Mouse (Mus musculus) left cerebral cortex, adult 8-10 months (tissue): Measurements from ENCODE around the gene Zfand3. TPM values are rescaled to one million over a fixed set of nuclear protein-coding genes. Genes with fewer than 3 reads are reported as not detected.
A peak's percentile ranks its signal among the peaks of the same experiment; 100 is the strongest.

Experiments
- DNase-seq, 2 experiments: peaks; one replicate each; pipeline ENCODE4 v3.0.0; 2022; ENCODE audit warnings: low spot score in 2 of 2
- total RNA-seq, 4 experiments: library from RNA; stranded (reverse); gene quantifications; 2 replicates each; pipeline ENCODE4 v1.2.4; 2022

Gene Zfand3
- total RNA-seq, 4 experiments from 2014 or later = 96.1 to 103 (median 100) TPM

DNA sequence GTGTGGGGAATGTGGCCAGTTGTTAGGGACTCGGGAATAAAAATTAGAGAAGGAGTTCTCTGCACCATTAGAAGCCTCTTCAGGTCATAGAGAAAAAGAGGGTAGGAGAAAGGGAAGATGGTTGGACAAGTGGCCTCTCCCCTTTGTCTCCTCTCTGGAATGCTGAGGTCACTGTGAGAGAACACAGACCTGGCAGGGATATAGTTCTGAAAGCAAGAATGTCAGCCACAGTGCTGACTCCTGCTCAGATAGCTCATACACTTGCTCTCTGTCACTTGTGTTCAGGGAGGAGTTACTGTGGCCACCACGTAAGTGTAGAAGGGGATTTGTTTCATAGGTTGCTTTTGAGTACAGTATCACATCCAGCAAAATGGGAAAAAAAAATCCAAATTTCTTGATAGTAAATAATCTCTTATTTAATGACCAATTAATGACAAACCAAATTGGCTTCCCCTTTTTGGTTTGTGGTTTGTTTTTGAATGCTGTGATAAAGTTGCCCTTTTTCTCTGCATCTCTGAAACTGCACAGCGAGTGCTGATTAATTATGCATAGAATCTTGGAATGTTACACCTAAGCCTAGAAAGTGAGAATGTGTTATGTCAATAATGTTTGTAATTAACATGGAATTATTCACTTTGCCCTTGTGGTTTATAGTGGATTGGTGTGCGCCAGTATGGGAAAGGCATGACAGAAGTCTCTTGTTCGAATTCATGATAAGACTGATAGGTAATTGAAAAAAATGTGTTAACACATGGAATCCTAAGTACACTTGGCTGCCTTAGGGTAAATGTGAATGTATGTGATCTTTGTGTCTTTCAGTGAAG is 47.2 kb downstream of the Zfand3 start:
- DNase-seq = no peak

DNA sequence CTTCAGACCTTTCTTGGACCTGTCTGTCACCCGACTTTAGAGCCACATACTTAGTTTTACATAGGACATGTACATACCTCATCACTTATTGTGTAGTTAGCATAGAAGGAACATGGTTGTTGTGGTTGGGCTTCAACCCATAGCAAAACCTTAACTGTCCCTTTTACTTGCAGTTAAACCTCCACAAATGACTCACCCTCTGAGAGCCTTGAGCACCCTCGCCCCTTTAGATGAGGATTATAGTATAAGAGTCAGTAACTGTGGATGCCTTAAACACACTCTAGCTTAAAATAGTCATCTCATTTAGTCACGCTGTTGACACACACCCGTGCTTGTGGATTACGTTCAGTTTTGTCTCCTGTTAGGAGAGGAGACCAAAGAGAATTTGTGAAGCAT is 47.8 kb downstream of the Zfand3 start:
- DNase-seq = no peak

DNA sequence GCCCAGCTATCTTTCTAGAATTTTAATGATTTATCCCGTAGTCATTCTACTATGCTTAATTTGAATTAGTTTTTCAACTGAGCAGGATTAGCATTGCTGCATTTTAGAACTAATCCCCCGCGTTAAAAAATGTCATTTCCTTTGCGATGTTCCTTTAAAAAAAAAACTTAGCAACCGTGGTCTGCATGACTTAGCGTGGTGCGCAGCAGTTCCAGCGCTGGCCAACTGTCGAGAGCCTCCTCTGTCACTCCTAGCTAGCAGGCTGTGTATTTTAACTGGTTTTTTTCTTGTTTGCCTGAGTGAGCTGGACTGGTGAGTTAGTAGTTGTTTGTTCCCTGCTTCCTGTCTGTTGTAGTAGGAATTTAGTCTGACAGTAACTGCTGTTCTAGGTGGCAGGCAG is 48.9 kb downstream of the Zfand3 start:
- DNase-seq = peak in 1 of 2 experiments; percentile 24

DNA sequence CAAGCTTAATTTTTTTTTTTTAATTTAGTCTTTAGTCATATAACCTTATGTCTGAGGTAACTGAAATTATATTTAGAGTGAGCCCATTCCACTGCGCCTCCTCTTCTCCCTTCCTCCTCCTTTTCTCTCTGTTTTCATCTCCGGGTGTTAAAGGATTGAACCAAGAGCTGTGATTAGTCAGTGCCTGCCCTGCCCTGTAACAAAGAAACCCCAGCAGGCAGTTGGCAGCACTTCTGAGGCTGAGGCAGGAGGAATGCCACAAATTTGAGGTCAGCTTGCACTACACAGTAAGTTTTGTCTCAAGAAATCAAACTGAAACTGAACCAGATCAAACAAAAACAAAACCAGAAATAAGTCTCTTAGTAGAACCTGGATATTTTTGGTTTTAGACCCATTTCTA is 49.3 kb downstream of the Zfand3 start:
- no peak for DNase-seq

DNA sequence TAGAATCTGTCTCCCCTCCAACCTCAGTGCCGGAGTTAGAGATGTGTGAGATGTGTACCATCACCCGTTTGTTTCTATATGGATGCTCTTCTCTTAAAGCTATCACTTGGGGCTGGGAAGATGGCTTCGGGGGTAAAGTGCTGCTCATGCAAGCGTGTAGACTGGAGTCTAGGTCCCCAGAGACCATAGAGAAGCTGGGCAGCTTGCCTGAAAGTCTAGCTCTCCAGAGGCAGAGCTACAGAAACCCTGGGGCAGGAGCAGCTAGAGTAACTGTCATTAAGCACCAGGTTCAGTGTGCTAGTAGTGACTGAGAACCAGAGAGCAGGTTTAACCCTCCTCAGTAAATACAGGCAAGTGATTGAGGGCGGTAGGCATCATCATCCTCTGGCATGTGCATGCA is 51.7 kb downstream of the Zfand3 start:
- no peak for DNase-seq

DNA sequence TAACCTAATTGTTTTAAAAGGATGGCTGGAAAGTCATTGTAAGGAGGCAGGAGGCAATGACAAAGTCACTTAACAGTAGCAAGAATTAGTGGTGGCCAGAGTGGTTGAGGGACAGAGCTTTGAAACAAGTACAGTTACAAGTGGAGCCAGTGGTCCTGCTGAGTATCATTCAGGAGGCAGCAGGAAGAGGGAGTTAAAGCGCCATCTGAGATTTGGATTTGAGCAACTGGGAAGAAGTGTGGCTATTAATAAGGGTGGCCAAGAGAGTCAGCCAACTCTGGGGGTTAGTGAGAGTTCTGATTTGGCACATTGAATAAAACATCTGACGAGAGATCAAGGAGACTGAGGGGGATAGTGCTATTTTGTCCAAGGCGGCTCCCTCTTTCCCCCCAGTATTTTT is 54.1 kb downstream of the Zfand3 start:
- no peak for DNase-seq

DNA sequence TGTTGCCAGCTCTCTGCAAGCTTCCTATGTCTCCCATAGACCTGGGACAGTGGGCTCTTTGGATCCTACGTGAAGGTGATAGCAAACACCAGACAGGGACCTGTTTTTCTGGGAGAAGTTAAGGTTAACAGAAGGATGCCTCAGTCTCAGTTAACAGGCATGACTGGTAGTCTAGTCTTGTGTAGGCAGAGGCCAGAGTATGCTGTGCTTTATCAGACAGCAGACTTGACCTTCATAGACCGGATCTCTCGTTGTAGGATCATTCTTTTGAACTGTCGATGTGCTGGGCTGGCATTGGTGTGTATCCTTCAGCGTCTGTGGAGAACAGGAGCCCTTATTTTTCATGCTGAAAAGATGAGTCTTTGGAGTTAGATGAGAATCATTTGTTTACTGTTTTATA is 54.5 kb downstream of the Zfand3 start:
- DNase-seq = no peak

DNA sequence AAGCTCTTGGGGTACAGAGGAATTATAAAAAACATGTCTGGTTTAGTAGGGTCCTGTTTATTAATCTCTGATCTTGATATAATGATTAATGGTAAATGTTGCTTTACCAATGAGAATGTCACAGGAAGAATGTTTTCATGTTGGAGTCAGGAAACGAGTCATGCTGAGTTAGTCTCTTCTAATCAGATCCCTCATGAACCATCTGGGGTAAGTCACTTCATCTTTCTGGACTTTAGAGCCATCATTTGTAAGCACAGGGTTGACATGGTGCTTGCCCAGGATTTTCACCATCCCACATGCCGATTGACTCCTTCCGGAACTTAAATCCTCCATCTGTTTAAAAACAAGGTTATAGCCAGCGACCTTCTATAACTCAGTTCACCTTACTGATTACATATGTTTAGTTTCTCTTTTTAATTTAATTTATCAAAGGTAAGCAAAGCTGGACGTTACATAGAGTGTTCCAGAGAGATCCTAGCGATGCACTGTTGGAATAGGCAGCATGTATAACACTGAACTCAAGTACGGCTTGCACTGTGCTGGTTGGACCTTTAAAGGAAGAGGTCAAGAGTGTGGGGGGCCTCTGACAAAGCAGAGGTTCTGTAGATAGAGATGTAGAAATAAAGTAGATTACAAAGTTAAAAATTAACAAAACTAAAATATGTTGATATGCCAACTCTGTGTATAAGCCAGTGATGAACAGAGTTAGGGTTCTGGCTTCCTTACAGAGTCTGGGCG is 56.7 kb downstream of the Zfand3 start:
- DNase-seq = no peak

DNA sequence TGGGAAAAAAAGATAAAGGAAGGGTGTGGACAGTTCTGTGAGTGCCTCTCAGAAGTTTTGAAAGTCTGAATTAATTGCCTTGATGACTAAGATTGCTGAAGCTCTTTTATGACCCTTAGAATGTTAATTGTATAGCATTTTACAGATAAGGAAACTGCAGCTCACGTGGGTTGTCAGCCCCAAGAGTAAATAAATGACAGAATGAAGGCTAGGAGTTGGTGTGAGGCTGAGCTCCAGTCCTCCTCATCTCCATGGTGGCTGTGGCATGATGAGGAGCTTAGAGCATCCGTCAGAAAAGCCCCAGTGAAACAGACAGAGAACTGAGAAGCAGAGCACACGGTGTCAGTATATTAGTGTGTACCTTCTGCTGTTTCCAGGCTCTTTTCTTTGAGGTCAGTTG is 59.3 kb downstream of the Zfand3 start:
- no peak for DNase-seq

DNA sequence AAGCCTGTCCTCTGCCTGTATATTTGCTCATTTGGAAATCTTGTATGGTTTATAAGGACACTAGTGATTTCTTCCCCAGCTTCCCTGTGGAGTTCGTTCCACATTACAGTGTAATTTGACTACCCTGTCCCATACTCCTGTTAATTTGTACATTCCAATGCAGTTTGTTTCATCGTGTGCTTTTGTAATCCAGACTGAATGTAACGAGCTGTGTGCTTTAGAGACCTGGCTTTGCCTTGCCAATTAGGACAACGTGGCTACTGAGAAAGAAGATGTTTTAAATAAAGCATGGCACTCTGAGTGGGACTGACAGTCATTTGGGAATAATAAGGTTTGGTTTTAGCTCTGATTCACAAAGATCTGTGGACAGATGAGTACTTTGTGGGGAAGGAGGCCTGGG is 60.2 kb downstream of the Zfand3 start:
- no peak for DNase-seq

DNA sequence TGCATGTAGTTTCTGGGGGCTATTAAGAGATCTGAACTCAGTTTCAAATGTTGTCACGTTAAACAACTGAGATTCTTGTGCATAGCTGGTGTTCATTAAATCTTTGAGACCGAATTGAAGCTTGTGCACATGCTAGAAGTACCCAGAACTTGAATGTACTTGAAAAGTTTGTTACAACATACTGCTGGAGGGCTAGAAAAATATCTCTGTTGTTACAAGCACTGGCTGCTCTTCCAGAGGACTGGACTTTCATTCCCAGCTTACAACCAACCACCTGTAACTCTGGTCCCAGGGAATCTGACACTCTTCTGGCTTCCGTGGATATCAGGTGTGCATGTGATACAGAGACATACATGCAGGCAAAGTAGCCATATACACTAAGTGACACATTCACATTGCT is 65.2 kb downstream of the Zfand3 start:
- no peak for DNase-seq

DNA sequence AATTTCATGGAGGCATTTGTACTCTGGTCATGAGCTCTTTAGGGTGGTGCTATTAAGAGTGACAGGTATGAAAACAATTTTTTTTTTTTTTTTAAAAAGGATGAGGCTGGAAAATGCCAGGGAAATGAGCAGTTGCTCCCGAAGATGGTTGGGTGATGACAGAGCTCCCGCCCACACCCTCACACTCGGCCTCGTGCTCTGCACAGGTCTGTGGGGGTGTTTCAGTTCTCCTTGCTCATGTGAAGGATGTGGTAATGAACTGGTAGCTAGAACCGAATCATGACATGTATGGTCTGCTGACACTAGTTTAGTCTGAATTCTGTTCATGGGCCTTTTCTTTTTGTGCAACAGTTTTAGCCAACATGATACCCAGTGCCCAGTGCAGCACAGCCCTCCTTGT is 66.1 kb downstream of the Zfand3 start:
- DNase-seq = peak in 1 of 2 experiments; percentile 45

DNA sequence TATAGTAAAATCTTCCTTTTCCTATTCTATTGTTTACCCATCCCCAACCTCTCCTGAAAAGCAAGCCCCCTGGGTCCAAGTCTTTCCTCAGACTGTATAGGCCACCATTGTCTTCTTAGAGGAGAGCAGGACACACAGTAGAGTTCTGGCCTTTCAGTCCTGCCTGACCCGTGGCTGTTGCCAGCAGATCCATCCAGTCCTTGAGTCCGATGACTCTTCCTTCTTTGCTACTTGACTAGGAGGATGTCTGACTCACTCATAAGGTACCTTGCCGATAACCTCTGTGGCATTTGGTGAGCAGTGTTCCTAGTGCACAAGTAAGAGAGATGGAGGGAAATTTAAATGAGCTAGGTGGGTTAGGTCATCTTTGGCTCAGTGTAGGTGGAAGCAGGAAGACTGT is 68.1 kb downstream of the Zfand3 start:
- no peak for DNase-seq

DNA sequence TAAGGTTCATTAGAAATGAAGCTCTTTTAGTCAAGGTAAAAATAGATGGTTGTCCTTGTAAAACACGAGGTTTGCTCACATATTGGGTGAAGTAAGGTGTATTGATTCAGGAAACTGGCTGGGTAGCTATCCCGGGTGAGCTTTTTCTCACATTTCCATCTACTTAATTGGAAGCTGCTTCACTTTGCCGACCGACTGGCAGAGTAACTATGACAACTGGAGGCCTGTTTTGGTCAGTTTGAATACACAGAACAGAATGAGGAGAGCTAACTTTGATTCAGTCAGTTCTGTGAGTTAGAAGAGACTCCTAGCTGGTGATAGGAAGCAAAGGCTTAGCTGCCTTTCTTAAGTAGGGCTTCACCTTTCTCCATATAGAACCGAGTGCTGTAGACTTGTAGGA is 71.4 kb downstream of the Zfand3 start:
- no peak for DNase-seq

DNA sequence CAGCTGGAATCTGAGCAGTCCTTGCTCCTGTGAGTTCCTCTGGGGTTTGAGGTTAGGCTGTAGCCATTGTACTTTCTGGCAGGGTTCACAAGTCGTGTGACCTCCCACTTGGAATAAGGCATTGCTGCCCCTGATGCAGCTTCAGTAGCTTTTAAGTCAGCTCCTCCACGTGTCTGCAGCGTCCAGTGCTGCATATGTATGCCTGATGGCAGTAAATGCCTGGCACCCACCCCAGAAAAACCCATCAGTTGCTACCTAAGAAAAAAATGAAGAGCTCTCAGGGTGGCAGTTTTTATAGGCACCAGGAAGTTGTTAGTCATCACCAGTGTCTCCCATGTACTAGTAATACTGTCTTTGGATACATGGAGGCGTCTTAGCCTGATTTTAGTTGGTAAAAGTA is 79.5 kb downstream of the Zfand3 start:
- DNase-seq = peak in 1 of 2 experiments; percentile 73

DNA sequence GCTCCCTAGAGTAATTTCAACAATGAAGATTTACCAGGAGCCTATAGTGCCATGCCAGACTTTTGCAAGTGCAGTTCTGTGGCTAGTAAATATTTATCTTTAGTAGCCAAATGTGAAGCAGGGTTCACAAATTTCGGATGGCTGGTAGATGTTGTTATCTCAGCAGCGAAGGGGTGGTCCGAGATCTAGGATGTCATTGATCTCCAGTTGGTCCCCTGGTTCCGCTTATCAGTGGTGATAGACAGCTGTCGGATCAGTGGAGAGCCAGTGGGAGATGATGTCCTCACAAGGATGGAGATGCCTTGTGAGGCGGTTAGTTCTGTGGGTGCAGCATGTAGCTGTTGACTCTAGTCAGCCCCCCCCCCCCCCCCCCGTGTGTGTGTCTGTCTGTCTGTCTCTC is 82.2 kb downstream of the Zfand3 start:
- DNase-seq = no peak

DNA sequence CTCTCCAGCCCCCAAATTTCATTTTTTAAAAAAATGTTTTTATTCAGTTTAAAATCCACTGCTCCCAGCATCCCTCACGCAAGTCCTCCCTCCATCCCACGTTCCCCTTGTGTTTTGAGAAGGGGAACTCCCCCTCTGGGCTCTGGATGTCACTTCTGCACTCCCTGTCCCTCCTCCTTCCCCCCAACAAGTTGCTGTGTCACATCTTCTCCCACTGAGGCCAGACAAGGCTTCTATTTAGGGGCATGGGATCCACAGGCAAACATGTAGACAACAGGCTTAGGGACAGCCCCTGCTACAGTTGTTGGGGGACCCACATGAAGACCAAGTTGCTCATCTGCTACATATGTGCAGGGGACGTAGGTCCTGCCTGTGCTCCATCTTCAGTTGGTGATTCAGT is 83.9 kb downstream of the Zfand3 start:
- no peak for DNase-seq

DNA sequence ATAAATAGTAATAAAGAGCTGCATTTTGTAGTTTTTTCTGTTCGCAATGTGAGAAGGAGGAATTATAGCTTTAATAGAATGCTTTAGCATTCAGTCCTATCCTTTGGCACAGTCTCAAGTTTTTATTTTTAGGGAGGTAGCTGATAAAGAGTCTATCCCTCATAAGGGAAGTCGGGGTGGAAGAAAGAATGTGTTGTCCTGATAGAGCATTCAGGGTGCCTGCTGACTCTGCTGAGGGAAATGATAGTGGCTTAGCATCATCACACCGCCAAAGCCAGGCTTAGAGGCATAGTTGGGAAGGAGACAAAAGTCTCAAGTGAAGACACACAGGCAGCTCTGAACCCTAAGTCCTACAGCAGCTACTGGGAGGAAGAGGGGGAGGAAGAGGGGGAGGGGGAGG is 85.9 kb downstream of the Zfand3 start:
- no peak for DNase-seq

DNA sequence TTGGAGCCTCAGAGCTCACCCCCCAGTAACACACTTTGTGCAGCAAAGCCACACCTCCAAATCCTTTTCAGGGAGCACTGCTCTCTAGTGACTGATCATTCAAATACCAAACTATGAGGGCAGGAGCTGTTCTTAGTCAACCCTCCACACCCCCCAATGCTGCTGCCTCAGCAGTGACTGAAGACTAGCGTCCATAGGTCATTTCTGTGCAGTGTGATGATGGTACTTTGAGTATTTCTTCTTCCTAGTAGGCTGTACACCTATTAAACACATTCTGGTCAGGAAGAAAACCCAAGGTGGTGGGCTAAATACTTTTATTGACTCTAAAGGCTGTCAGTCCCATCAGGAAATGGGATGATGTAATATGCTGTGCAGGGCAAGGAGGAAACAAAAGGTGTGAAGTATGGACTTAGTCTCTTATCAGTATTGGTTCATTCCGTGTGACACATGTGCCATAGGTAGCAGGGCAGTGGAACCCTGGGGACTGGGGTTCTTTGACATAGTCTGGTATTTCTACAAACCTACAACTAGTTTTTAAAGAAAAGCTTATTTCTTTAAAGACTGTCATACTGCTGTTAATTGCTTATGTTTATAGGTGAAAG is 88.7 kb downstream of the Zfand3 start:
- DNase-seq = no peak

DNA sequence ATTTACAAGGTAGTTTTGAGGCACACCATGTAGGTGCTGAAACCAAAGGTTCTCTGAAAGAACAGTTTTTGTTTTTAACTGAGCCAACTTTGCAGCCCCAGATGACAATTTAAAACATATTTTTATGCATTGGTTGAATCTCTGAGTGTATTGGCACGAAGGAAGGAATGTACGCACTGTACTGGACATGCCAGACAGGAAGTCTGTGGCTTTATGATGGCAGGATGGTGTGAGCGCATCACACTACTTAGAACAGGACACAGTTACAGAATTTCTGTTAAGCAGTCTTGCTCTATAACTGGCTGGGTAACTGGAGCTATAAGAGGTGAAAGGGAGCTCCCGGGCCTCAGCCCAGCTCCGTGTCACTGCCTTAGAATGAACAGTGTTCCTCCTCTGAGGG is 92.6 kb downstream of the Zfand3 start:
- no peak for DNase-seq

DNA sequence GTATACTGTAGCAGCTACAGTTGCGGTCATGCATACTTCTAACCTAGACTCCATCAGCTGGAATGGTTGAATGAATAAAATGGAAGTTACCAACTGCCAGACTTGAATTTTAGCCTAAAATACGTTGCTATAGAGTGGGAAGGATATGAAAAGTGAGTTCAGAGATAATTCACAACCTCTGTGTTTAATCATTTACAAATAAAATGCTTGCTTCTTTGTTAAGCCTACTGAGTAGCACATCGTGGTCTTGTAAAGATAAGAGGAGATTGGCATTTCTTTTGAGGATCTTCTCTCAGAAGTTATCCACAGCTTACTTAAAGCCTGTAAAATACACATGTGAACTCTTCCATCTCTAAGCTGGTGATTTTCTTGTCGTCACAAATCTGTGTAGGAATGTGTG is 93.1 kb downstream of the Zfand3 start:
- DNase-seq = no peak

DNA sequence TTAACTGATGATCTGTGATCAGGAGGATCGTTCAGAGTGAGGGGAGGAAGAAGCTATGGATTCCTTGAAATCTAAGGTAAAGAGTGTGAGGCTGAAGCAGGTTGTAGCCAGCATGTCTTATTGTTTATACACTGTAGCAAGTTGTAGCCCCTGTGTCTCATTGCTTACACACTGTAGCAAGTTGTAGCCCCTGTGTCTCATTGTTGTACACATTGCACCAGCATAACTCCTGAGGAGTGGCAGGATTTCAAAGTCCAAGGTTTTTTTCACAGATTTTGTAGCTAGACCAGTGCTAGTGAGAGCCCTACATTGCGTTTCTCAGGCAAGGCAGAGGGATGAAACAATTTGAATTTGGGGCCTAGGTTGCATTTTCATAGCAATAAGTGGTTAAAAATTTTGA is 95.1 kb downstream of the Zfand3 start:
- no peak for DNase-seq

DNA sequence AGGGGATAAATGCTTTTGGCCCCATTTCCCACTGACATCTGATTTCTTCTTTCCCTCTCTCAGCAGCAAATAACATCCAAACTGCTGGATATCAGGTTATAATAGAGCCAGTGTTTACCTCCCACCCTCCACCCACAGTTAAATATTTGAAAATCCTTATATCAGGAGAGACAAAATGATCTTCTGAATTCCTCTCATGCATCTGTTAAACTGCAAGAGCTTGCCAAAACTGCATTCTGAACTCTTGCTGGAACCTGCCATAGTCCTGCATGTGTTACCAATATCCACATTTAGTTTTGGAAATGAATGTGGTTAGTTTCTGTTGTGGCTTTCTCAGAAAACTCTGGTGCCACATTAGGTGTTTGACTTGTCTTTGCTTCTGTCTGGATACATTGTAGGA is 97.3 kb downstream of the Zfand3 start:
- no peak for DNase-seq
